Mouse (Mus musculus): ENCODE results near the gene Sp8. TPM values are rescaled to one million over a fixed set of nuclear protein-coding genes. Genes with fewer than 3 reads are reported as not detected.

Gene Sp8
- polyA plus RNA-seq, 1 experiment: 0.03 TPM

DNA sequence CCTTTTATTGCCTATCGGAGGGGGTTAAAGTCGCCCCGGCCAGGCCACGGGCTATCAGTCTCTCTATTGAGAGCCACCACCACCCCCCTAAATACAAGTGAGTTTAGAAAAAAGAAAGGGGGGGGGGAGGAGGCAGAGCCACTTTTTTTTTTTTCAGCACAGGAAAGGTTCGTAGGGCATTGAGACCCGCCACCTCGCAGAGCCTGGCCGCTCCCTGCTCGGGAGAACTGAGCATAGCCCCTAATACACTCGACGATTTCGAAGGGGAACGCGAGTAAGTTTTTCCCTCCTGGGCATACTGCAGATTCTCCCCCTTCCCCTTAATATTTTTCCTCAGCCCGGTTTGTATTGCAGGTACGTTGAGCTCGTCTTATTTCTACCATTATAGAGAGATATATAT, 1.3 kb downstream of the Sp8 start:
- no peak for DNase-seq
- Histone ChIP-seq H3K36me3 (ENCODE audit: control insufficient read depth, insufficient read depth, low read length) (no peaks in the 10 kb centered on the region), H3K27ac (ENCODE audit: control insufficient read depth, insufficient read depth, low read length) (no peak overlapping the region), H3K4me3 (ENCODE audit: control insufficient read depth, insufficient read depth, low read length) (no peak overlapping the region), H3K4me1 (replicated peaks; ENCODE audit: control insufficient read depth, insufficient read depth, low read length) (peaks cover 8% of the 10 kb centered on the region), H3K27me3 (ENCODE audit: control insufficient read depth, insufficient read depth, low read length) (peaks cover 28% of the 10 kb centered on the region)
- WGBS: 7% methylated on average over 17 of the region's 17 CpGs
- TF ChIP-seq CTCF (IDR thresholded peaks at IDR 0.05; ENCODE audit: borderline replicate concordance, control insufficient read depth, extremely low read depth, insufficient read depth, low read length, poor library complexity) (no peak), POLR2A (IDR thresholded peaks at IDR 0.05; ENCODE audit: control insufficient read depth, extremely low read depth, insufficient read depth, low read length, poor library complexity) (no peak)

GRCm38 (mm10) chr12:118847861-118848495, 1.8 kb downstream of the Sp8 start:
- DNase-seq: no peak

DNA sequence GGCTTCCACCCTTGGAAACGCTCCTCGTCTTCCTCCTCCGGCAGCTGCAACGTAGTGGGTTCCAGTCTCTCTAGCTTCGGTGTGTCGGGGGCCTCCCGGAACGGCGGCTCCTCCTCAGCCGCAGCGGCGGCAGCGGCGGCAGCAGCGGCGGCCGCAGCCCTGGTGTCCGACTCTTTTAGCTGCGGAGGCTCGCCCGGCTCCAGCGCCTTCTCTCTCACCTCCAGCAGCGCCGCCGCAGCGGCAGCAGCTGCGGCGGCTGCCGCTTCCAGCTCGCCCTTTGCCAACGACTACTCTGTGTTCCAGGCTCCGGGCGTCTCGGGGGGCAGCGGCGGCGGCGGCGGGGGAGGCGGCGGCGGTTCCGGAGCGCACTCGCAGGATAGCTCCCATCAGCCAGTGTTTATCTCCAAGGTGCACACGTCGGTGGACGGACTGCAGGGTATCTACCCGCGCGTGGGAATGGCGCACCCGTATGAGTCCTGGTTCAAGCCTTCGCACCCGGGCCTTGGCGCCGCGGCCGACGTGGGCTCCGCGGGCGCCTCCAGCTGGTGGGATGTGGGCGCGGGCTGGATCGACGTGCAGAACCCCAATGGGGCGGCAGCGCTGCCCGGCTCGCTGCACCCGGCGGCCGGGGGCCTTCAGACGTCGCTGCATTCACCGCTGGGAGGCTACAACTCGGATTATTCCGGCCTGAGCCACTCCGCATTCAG, 2.5 kb downstream of the Sp8 start:
- H3K4me3 ChIP-seq (ENCODE audit: control insufficient read depth, insufficient read depth, low read length): no peak overlapping the region
- H3K36me3 ChIP-seq (ENCODE audit: control insufficient read depth, insufficient read depth, low read length): no peaks in the 10 kb centered on the region
- TF ChIP-seq CTCF (IDR thresholded peaks at IDR 0.05; ENCODE audit: borderline replicate concordance, control insufficient read depth, extremely low read depth, insufficient read depth, low read length, poor library complexity): no peak
- TF ChIP-seq POLR2A (IDR thresholded peaks at IDR 0.05; ENCODE audit: control insufficient read depth, extremely low read depth, insufficient read depth, low read length, poor library complexity): no peak
- H3K27ac ChIP-seq (ENCODE audit: control insufficient read depth, insufficient read depth, low read length): no peak overlapping the region
- WGBS: 2% methylated on average over 80 of the region's 80 CpGs
- DNase-seq: no peak
- H3K27me3 ChIP-seq (ENCODE audit: control insufficient read depth, insufficient read depth, low read length): peaks cover 22% of the 10 kb centered on the region
- H3K4me1 ChIP-seq (replicated peaks; ENCODE audit: control insufficient read depth, insufficient read depth, low read length): peaks cover 8% of the 10 kb centered on the region

More at GRCm38 (mm10) chr12:118847861-118848495, 1.8 kb downstream of the Sp8 start:
- H3K4me1 ChIP-seq (replicated peaks; ENCODE audit: control insufficient read depth, insufficient read depth, low read length): peaks cover 8% of the 10 kb centered on the region
- WGBS: 3% methylated on average over 22 of the region's 23 CpGs
- H3K27me3 ChIP-seq (ENCODE audit: control insufficient read depth, insufficient read depth, low read length): peaks cover 22% of the 10 kb centered on the region
- no peak overlapping the region for H3K4me3 ChIP-seq (ENCODE audit: control insufficient read depth, insufficient read depth, low read length)
- H3K36me3 ChIP-seq (ENCODE audit: control insufficient read depth, insufficient read depth, low read length): no peaks in the 10 kb centered on the region
- no peak overlapping the region for H3K27ac ChIP-seq (ENCODE audit: control insufficient read depth, insufficient read depth, low read length)
- TF ChIP-seq CTCF (IDR thresholded peaks at IDR 0.05; ENCODE audit: borderline replicate concordance, control insufficient read depth, extremely low read depth, insufficient read depth, low read length, poor library complexity) (no peak), POLR2A (IDR thresholded peaks at IDR 0.05; ENCODE audit: control insufficient read depth, extremely low read depth, insufficient read depth, low read length, poor library complexity) (no peak)

DNA sequence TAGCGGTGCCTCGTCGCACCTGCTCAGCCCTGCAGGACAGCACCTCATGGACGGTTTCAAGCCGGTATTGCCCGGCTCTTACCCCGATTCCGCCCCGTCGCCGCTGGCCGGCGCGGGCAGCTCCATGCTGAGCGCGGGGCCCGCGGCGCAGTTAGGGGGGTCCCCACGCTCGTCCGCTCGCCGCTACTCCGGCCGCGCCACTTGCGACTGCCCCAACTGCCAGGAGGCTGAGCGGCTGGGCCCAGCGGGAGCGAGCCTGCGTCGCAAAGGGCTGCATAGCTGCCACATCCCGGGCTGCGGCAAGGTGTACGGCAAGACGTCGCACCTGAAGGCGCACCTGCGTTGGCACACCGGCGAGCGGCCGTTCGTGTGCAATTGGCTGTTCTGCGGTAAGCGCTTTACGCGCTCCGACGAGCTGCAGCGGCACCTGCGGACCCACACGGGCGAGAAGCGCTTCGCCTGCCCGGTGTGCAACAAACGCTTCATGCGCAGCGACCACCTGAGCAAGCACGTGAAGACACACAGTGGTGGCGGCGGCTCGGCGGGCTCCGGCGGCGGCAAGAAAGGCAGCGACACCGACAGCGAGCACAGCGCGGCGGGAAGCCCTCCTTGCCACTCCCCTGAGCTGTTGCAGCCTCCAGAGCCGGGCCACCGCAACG, 3.2 kb downstream of the Sp8 start:
- Histone ChIP-seq H3K36me3 (ENCODE audit: control insufficient read depth, insufficient read depth, low read length) (no peaks in the 10 kb centered on the region), H3K4me3 (ENCODE audit: control insufficient read depth, insufficient read depth, low read length) (no peak overlapping the region), H3K4me1 (replicated peaks; ENCODE audit: control insufficient read depth, insufficient read depth, low read length) (peaks cover 8% of the 10 kb centered on the region), H3K27me3 (ENCODE audit: control insufficient read depth, insufficient read depth, low read length) (peaks cover 22% of the 10 kb centered on the region), H3K27ac (ENCODE audit: control insufficient read depth, insufficient read depth, low read length) (no peak overlapping the region)
- WGBS: 5% methylated on average over 78 of the region's 78 CpGs
- peak; percentile 6; the same call in 1 of the 2 replicates for TF ChIP-seq CTCF (IDR thresholded peaks at IDR 0.05; ENCODE audit: borderline replicate concordance, control insufficient read depth, extremely low read depth, insufficient read depth, low read length, poor library complexity)
- TF ChIP-seq POLR2A (IDR thresholded peaks at IDR 0.05; ENCODE audit: control insufficient read depth, extremely low read depth, insufficient read depth, low read length, poor library complexity): no peak
- DNase-seq: no peak

GRCm38 (mm10) chr12:118849996-118850395, 3.9 kb downstream of the Sp8 start:
- Histone ChIP-seq H3K4me3 (ENCODE audit: control insufficient read depth, insufficient read depth, low read length) (no peak overlapping the region), H3K4me1 (replicated peaks; ENCODE audit: control insufficient read depth, insufficient read depth, low read length) (peaks cover 8% of the 10 kb centered on the region), H3K27me3 (ENCODE audit: control insufficient read depth, insufficient read depth, low read length) (peaks cover 22% of the 10 kb centered on the region), H3K27ac (ENCODE audit: control insufficient read depth, insufficient read depth, low read length) (no peak overlapping the region), H3K36me3 (ENCODE audit: control insufficient read depth, insufficient read depth, low read length) (no peaks in the 10 kb centered on the region)
- 7% methylated on average over 11 of the region's 11 CpGs for WGBS
- TF ChIP-seq POLR2A (IDR thresholded peaks at IDR 0.05; ENCODE audit: control insufficient read depth, extremely low read depth, insufficient read depth, low read length, poor library complexity) (no peak), CTCF (IDR thresholded peaks at IDR 0.05; ENCODE audit: borderline replicate concordance, control insufficient read depth, extremely low read depth, insufficient read depth, low read length, poor library complexity) (no peak)
- no peak for DNase-seq

GRCm38 (mm10) chr12:118850851-118851410, 4.8 kb downstream of the Sp8 start:
- Histone ChIP-seq H3K27ac (ENCODE audit: control insufficient read depth, insufficient read depth, low read length) (no peak overlapping the region), H3K36me3 (ENCODE audit: control insufficient read depth, insufficient read depth, low read length) (no peaks in the 10 kb centered on the region), H3K4me3 (ENCODE audit: control insufficient read depth, insufficient read depth, low read length) (no peak overlapping the region), H3K4me1 (replicated peaks; ENCODE audit: control insufficient read depth, insufficient read depth, low read length) (peaks cover 8% of the 10 kb centered on the region), H3K27me3 (ENCODE audit: control insufficient read depth, insufficient read depth, low read length) (peaks cover 21% of the 10 kb centered on the region)
- TF ChIP-seq POLR2A (IDR thresholded peaks at IDR 0.05; ENCODE audit: control insufficient read depth, extremely low read depth, insufficient read depth, low read length, poor library complexity): no peak
- DNase-seq: no peak
- WGBS: 35% methylated on average over 12 of the region's 12 CpGs

Data from thymus, adult 2 months (tissue).